Mouse (Mus musculus) forebrain, embryonic 14.5 days (tissue): ENCODE measurements at regions not wholly inside any gene's neighbourhood (a gene's known extent, or its start where the extent isn't known, plus 50 kb on each side); places are given as distances from the start of the nearest gene placed in this dataset.

Source experiments
- ATAC-seq: fragments of 200-750 bp; cut with Nextera tagmentation; 2 replicates; pipeline ENCODE4 v1.8.0; 2017; ENCODE audit warnings: mild to moderate bottlenecking, moderate library complexity
- DNase-seq: peaks from one replicate; pipeline ENCODE4 v3.0.0-alpha.2; 2015; ENCODE audit warnings: low spot score
- H3K27ac ChIP-seq: fragments of 300-500 bp; sonication (generic); 2 replicates; pipeline ENCODE4 v1.5.1; 2014; ENCODE audit warnings: low read depth, mild to moderate bottlenecking, control low read depth, low read length, moderate library complexity
- H3K27me3 ChIP-seq: fragments of 300-500 bp; sonication (generic); replicated peaks from 2 replicates; pipeline ENCODE4 v1.6.1; 2014; ENCODE audit warnings: low read length, control low read depth, mixed read lengths; ENCODE audit not compliant: control insufficient read depth, insufficient read depth
- H3K36me3 ChIP-seq: fragments of 300-500 bp; sonication (generic); 2 replicates; pipeline ENCODE4 v1.6.1; 2014; ENCODE audit warnings: low read length, control low read depth; ENCODE audit not compliant: control insufficient read depth, insufficient read depth
- H3K4me1 ChIP-seq: fragments of 300-500 bp; sonication (generic); 2 replicates; pipeline ENCODE4 v1.6.1; 2014; ENCODE audit warnings: antibody characterized with exemption, low read length, control low read depth; ENCODE audit not compliant: control insufficient read depth, insufficient read depth
- H3K4me2 ChIP-seq: fragments of 300-500 bp; sonication (generic); 2 replicates; pipeline ENCODE4 v1.6.1; 2014; ENCODE audit warnings: mild to moderate bottlenecking, control low read depth, low read length
- H3K4me3 ChIP-seq: fragments of 300-500 bp; sonication (generic); 2 replicates; pipeline ENCODE4 v1.5.1; 2014; ENCODE audit warnings: low read depth, low read length, control low read depth
- H3K9ac ChIP-seq: fragments of 300-500 bp; sonication (generic); 2 replicates; pipeline ENCODE4 v1.6.1; 2014; ENCODE audit warnings: mild to moderate bottlenecking, low read length, control low read depth, moderate library complexity
- H3K9me3 ChIP-seq: fragments of 300-500 bp; sonication (generic); replicated peaks from 2 replicates; pipeline ENCODE4 v1.6.1; 2016; ENCODE audit warnings: low read length, control low read depth, mixed read lengths; ENCODE audit not compliant: control insufficient read depth
- WGBS: fragments of 180-500 bp; shearing (Covaris S2); extraction: QIAGEN DNeasy Blood & Tissue Kit; methylation state at CpG from one replicate; pipeline ENCODE4 v1.1.7; 2014; 5-methylcytosine and 5-hydroxymethylcytosine counted together

- Histone ChIP-seq H3K9me3 (no peaks in the 10 kb centered on the region), H3K27ac (peak overlapping the region; percentile 57), H3K9ac (peak overlapping the region; percentile 8; the same call in 1 of the 2 replicates), H3K36me3 (no peaks in the 10 kb centered on the region), H3K4me3 (no peak overlapping the region), H3K27me3 (no peaks in the 10 kb centered on the region), H3K4me2 (peak overlapping the region; percentile 17; the same call in 1 of the 2 replicates), H3K4me1 (peaks cover 22% of the 10 kb centered on the region)
- 8% methylated on average over 7 of the region's 7 CpGs for WGBS
- ATAC-seq (peak; percentile 41; the same call in 1 of the 2 replicates), DNase-seq (no peak)
Measured at GRCm38 (mm10) chr12:29257011-29257734, 271.0 kb upstream of the Myt1l start.

- peak; percentile 93 for DNase-seq
- WGBS = 17% methylated on average over 16 of the region's 16 CpGs
- no peaks in the 10 kb centered on the region for H3K36me3 ChIP-seq
- H3K9me3 ChIP-seq = no peaks in the 10 kb centered on the region
- peaks cover 22% of the 10 kb centered on the region for H3K4me1 ChIP-seq
- no peak overlapping the region for H3K4me3 ChIP-seq
- H3K27me3 ChIP-seq = no peaks in the 10 kb centered on the region
- H3K9ac ChIP-seq = peak overlapping the region; percentile 10
- peak; percentile 91 for ATAC-seq
- H3K4me2 ChIP-seq = peak overlapping the region; percentile 17; the same call in 1 of the 2 replicates
- H3K27ac ChIP-seq = peak overlapping the region; percentile 81
Measured at GRCm38 (mm10) chr12:29257735-29258547, 270.2 kb upstream of the Myt1l start.

GRCm38 (mm10) chr12:29258548-29258874 lies 269.7 kb upstream of the Myt1l start:
- no peaks in the 10 kb centered on the region for H3K9me3 ChIP-seq
- H3K27ac ChIP-seq = peak overlapping the region; percentile 81
- no peak overlapping the region for H3K4me3 ChIP-seq
- ATAC-seq (peak; percentile 43), DNase-seq (no peak)
- H3K9ac ChIP-seq = peak overlapping the region; percentile 10
- H3K36me3 ChIP-seq = no peaks in the 10 kb centered on the region
- H3K27me3 ChIP-seq = no peaks in the 10 kb centered on the region
- no peak overlapping the region for H3K4me2 ChIP-seq
- H3K4me1 ChIP-seq = peaks cover 22% of the 10 kb centered on the region

- H3K27ac ChIP-seq = no peak overlapping the region
- ATAC-seq = no peak
Measured at GRCm38 (mm10) chr12:29258966-29259365, 269.2 kb upstream of the Myt1l start.

GRCm38 (mm10) chr12:29274166-29274565 lies 254.0 kb upstream of the Myt1l start:
- no peak overlapping the region for H3K4me2 ChIP-seq
- WGBS = 97% methylated on average over 4 of the region's 4 CpGs
- no peaks in the 10 kb centered on the region for H3K4me1 ChIP-seq
- DNase-seq (no peak), ATAC-seq (no peak)
- no peaks in the 10 kb centered on the region for H3K27me3 ChIP-seq
- no peaks in the 10 kb centered on the region for H3K36me3 ChIP-seq
- H3K4me3 ChIP-seq = no peak overlapping the region
- no peaks in the 10 kb centered on the region for H3K9me3 ChIP-seq
- H3K9ac ChIP-seq = no peak overlapping the region
- H3K27ac ChIP-seq = no peak overlapping the region

More at GRCm38 (mm10) chr12:29258966-29259365, 269.2 kb upstream of the Myt1l start:
- peaks cover 22% of the 10 kb centered on the region for H3K4me1 ChIP-seq
- no peaks in the 10 kb centered on the region for H3K9me3 ChIP-seq
- no peak overlapping the region for H3K4me2 ChIP-seq
- no peaks in the 10 kb centered on the region for H3K36me3 ChIP-seq
- no peak overlapping the region for H3K9ac ChIP-seq
- DNase-seq = no peak
- no peak overlapping the region for H3K4me3 ChIP-seq
- H3K27me3 ChIP-seq = no peaks in the 10 kb centered on the region
- 64% methylated on average over 7 of the region's 7 CpGs for WGBS

- Histone ChIP-seq H3K4me3 (no peak overlapping the region), H3K36me3 (no peaks in the 10 kb centered on the region), H3K9me3 (no peaks in the 10 kb centered on the region), H3K9ac (no peak overlapping the region), H3K27me3 (no peaks in the 10 kb centered on the region), H3K27ac (no peak overlapping the region), H3K4me1 (peaks cover 14% of the 10 kb centered on the region), H3K4me2 (no peak overlapping the region)
- 72% methylated on average over 4 of the region's 4 CpGs for WGBS
- DNase-seq (no peak), ATAC-seq (no peak)
Measured at GRCm38 (mm10) chr12:29275676-29276075, 252.5 kb upstream of the Myt1l start.

GRCm38 (mm10) chr12:29279631-29280080 lies 248.5 kb upstream of the Myt1l start:
- ATAC-seq = peak; percentile 59
- WGBS = 2% methylated on average over 13 of the region's 13 CpGs
- Histone ChIP-seq H3K4me1 (peaks cover 21% of the 10 kb centered on the region), H3K4me3 (peak overlapping the region; percentile 10; the same call in 1 of the 2 replicates), H3K36me3 (no peaks in the 10 kb centered on the region), H3K9ac (peak overlapping the region; percentile 56), H3K27me3 (no peaks in the 10 kb centered on the region), H3K4me2 (peak overlapping the region; percentile 50), H3K9me3 (no peaks in the 10 kb centered on the region), H3K27ac (peak overlapping the region; percentile 91)
- DNase-seq = peak; percentile 63

GRCm38 (mm10) chr12:29280081-29280788 lies 247.9 kb upstream of the Myt1l start:
- peaks cover 21% of the 10 kb centered on the region for H3K4me1 ChIP-seq
- H3K27me3 ChIP-seq = no peaks in the 10 kb centered on the region
- peak overlapping the region; percentile 10; the same call in 1 of the 2 replicates for H3K4me3 ChIP-seq
- WGBS = 3% methylated on average over 9 of the region's 9 CpGs
- peak; percentile 74 for ATAC-seq
- no peaks in the 10 kb centered on the region for H3K36me3 ChIP-seq
- peak overlapping the region; percentile 56 for H3K9ac ChIP-seq
- peak overlapping the region; percentile 91 for H3K27ac ChIP-seq
- H3K4me2 ChIP-seq = peak overlapping the region; percentile 50
- DNase-seq = peak; percentile 74
- H3K9me3 ChIP-seq = no peaks in the 10 kb centered on the region
